In the genomic region with DNA sequence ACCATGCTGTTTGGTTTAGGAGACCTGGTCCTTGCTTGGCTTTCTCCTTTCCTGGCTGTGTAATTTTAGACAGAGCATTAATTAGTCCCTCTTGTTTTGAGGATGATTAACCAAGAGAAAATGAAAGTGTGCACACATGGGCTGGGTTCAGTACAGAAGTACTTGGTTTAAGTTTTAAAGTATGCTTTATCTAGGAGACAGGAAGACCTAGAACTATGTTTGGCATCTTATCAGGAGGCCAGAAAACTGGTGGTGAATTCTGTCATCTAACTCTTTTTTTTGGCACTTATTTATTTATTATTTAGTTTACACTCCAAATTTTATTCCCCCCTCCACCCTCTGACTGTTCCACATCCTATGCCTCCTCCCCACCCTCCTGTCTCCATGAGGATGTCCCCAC, we compare ENCODE assay signal across 27 mouse cellular contexts.
DNase-seq lines count a peak whose midpoint lies in the region; ATAC-seq and TF ChIP-seq lines count a peak whose summit lies in the region.
"Had no signal": no experiment of that assay in that cellular context is flagged by ENCODE, and none has a peak within 500 bp of the region (broad histone marks: within the 10 kb centered on the region; RNA-seq: fewer than 3 reads in every experiment).

No protein-coding gene starts in this region.

- H3K27me3 ChIP-seq in liver, embryonic 12.5 days (replicated peaks) = no peaks in the 10 kb centered on the region
- no peaks in the 10 kb centered on the region for H3K27me3 ChIP-seq in liver, embryonic 11.5 days (replicated peaks; ENCODE audit: control insufficient read depth, insufficient read depth, low read length)
- no peaks in the 10 kb centered on the region for H3K27me3 ChIP-seq in myocyte (ENCODE audit: control insufficient read depth, insufficient read depth, insufficient read length)
- H3K27me3 ChIP-seq: CH12.LX; embryonic facial prominence, embryonic 12.5 days; forebrain, embryonic 15.5 days; heart, embryonic 13.5 days; midbrain, embryonic 15.5 days; neural tube, embryonic 13.5 days had no signal

- no peak for TF ChIP-seq POLR2A in myocyte (IDR thresholded peaks at IDR 0.05; ENCODE audit: insufficient read length, low read depth)

- H3K4me2 ChIP-seq in liver, embryonic 12.5 days = peak overlapping the region; percentile 22; the same call in 1 of the 2 replicates
- no peak overlapping the region for H3K4me2 ChIP-seq in liver, embryonic 11.5 days
- H3K4me2 ChIP-seq in myocyte (ENCODE audit: low read depth) = peak overlapping the region; percentile 4
- H3K4me2 ChIP-seq: embryonic facial prominence, embryonic 12.5 days; forebrain, embryonic 15.5 days; heart, embryonic 13.5 days; midbrain, embryonic 15.5 days; neural tube, embryonic 13.5 days had no signal

- H3K4me1 ChIP-seq in liver, embryonic 12.5 days = peaks cover 41% of the 10 kb centered on the region
- no peaks in the 10 kb centered on the region; the same call in 1 of the 2 replicates for H3K4me1 ChIP-seq in liver, embryonic 11.5 days (replicated peaks; ENCODE audit: control insufficient read depth, insufficient read depth, low read length)
- H3K4me1 ChIP-seq: embryonic facial prominence, embryonic 12.5 days; forebrain, embryonic 15.5 days; heart, embryonic 13.5 days; limb, embryonic 10.5 days; midbrain, embryonic 15.5 days; neural tube, embryonic 13.5 days had no signal

- 0 out of 2 replicates have a peak overlapping the region, but pooled peaks have one; percentile 2 for H3K9ac ChIP-seq in liver, embryonic 12.5 days
- no peak overlapping the region for H3K9ac ChIP-seq in liver, embryonic 11.5 days (ENCODE audit: low read depth, low read length)
- H3K9ac ChIP-seq: embryonic facial prominence, embryonic 12.5 days; forebrain, embryonic 15.5 days; heart, embryonic 13.5 days; midbrain, embryonic 15.5 days; neural tube, embryonic 13.5 days had no signal

- H3K79me2 ChIP-seq in myocyte (ENCODE audit: control insufficient read depth, insufficient read depth) = no peaks in the 10 kb centered on the region

- H3K9me3 ChIP-seq in liver, embryonic 12.5 days (replicated peaks) = no peaks in the 10 kb centered on the region
- H3K9me3 ChIP-seq in liver, embryonic 11.5 days (ENCODE audit: control insufficient read depth, low read length) = no peaks in the 10 kb centered on the region
- H3K9me3 ChIP-seq: embryonic facial prominence, embryonic 12.5 days; forebrain, embryonic 15.5 days; G1E; heart, embryonic 13.5 days; limb, embryonic 10.5 days; midbrain, embryonic 15.5 days; neural tube, embryonic 13.5 days had no signal

- no peaks in the 10 kb centered on the region for H3K36me3 ChIP-seq in liver, embryonic 12.5 days
- H3K36me3 ChIP-seq in liver, embryonic 11.5 days (ENCODE audit: control insufficient read depth, insufficient read depth, low read length) = no peaks in the 10 kb centered on the region
- H3K36me3 ChIP-seq in myocyte (ENCODE audit: control insufficient read depth, insufficient read depth) = no peaks in the 10 kb centered on the region
- H3K36me3 ChIP-seq: embryonic facial prominence, embryonic 12.5 days; forebrain, embryonic 15.5 days; G1E; heart, embryonic 13.5 days; limb, embryonic 10.5 days; midbrain, embryonic 15.5 days; neural tube, embryonic 13.5 days had no signal

- H3ac ChIP-seq in myocyte (ENCODE audit: control insufficient read depth, insufficient read length) = no peak overlapping the region

- ATAC-seq in liver, embryonic 12.5 days = peak; percentile 30; the same call in 1 of the 2 replicates
- no peak for ATAC-seq in liver, embryonic 11.5 days (replicated peaks; ENCODE audit: low FRiP score)
- ATAC-seq in erythroid progenitor cell, adult 5-6 weeks (replicated peaks; ENCODE audit: low FRiP score, poor library complexity, severe bottlenecking) = peak; percentile 26
- ATAC-seq: forebrain, embryonic 15.5 days; hindbrain, postnatal 0 days; intestine, embryonic 16.5 days; midbrain, embryonic 15.5 days had no signal

- DNase-seq in liver, embryonic 11.5 days (ENCODE audit: low spot score) = no peak
- peak; percentile 9 for DNase-seq in c-Kit-positive CD71-positive TER-119-negative erythroid progenitor cells, embryonic 14.5 days (ENCODE audit: low read depth)
- no peak for DNase-seq in embryo, embryonic 11 days
- DNase-seq in gastrocnemius, adult 8-10 months (ENCODE audit: low spot score in 2 of 2) = no peak
- DNase-seq: adrenal gland, adult 8-10 months; B cell, adult 2 months; cerebellum, adult 9-11 months; gastrocnemius, postnatal 36 days; heart, adult 2 months; heart, postnatal 14 days; lung, postnatal 10 days; retina, postnatal 1 day; thymus, postnatal 14 days had no signal

- H3K27ac ChIP-seq in liver, embryonic 12.5 days = peak overlapping the region; percentile 88
- H3K27ac ChIP-seq in liver, embryonic 11.5 days (ENCODE audit: low read depth, low read length) = no peak overlapping the region
- H3K27ac ChIP-seq: embryonic facial prominence, embryonic 12.5 days; forebrain, embryonic 15.5 days; heart, adult 2 months; heart, embryonic 13.5 days; hindbrain, postnatal 0 days; kidney, postnatal 0 days; limb, embryonic 10.5 days; midbrain, embryonic 15.5 days; neural tube, embryonic 13.5 days had no signal

- no peak overlapping the region for H3K4me3 ChIP-seq in liver, embryonic 12.5 days
- H3K4me3 ChIP-seq in liver, embryonic 11.5 days (ENCODE audit: low read depth, low read length) = no peak overlapping the region
- H3K4me3 ChIP-seq in myocyte = no peak overlapping the region
- H3K4me3 ChIP-seq: embryonic facial prominence, embryonic 12.5 days; forebrain, embryonic 15.5 days; heart, adult 2 months; heart, embryonic 13.5 days; limb, embryonic 10.5 days; midbrain, embryonic 15.5 days; neural tube, embryonic 13.5 days had no signal

TF ChIP-seq in myocyte, 11 proteins besides CTCF, POLR2A, EP300 and RAD21:
- TF ChIP-seq TCF3 (IDR thresholded peaks at IDR 0.05; ENCODE audit: insufficient read length, low read depth) (no peak), E2F4 (IDR thresholded peaks at IDR 0.05; ENCODE audit: insufficient read depth) (no peak), POLR2AphosphoS2 (IDR thresholded peaks at IDR 0.05; ENCODE audit: insufficient read length, low read depth) (no peak), TCF12 (IDR thresholded peaks at IDR 0.05; ENCODE audit: insufficient read depth, poor library complexity, severe bottlenecking) (no peak), MYOD1 (IDR thresholded peaks at IDR 0.05; ENCODE audit: control insufficient read depth in 1 of 3, insufficient read length in 2 of 3, low read depth in 2 of 3) (no peak), MAX (IDR thresholded peaks at IDR 0.05; ENCODE audit: low read depth) (no peak), SRF (IDR thresholded peaks at IDR 0.05; ENCODE audit: control insufficient read depth, insufficient read length, low read depth) (no peak), CEBPB (IDR thresholded peaks at IDR 0.05; ENCODE audit: insufficient read depth, poor library complexity, severe bottlenecking) (no peak), REST (IDR thresholded peaks at IDR 0.05; ENCODE audit: insufficient read depth, insufficient read length) (no peak), MYOG (IDR thresholded peaks at IDR 0.05; ENCODE audit: control insufficient read depth in 1 of 3, insufficient read depth in 1 of 3, insufficient read length in 2 of 3, low read depth in 2 of 3) (no peak), USF1 (IDR thresholded peaks at IDR 0.05; ENCODE audit: low read depth) (no peak)
